Mouse (Mus musculus): ENCODE data around the gene Lyl1. TPM values are rescaled to one million over a fixed set of nuclear protein-coding genes. Genes with fewer than 3 reads are reported as not detected.

The Lyl1 gene
- polyA plus RNA-seq, 1 experiment, result 0.04 TPM

DNA sequence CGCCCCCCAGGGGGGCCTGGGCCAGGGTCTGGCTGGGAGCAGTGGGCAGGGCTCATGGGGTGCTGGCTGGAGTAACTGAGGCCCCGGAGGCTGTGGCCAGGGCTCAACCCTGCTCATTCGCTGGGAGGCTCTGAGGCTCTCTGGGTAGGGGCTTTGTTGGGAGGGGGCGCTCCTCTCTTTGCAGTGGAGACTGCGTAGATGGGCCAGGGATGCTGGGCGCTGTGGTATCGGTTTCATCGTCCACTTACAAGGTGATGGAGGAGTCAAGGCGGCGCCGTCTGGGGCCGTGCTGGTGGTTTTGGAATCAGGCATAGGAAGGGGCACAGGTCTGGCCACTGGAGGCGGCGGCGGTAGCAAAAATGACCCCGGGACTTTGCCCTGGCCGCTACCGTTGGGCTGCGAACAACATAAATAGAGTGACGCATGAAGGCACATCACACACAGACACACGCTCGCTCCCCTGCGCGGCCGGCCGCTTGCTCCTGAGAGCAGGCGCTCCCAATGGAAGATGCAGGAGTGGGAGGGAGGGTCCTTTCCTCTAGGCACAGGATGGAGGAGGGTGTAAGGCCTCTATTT, 14.7 kb downstream of the Lyl1 start:
- TF ChIP-seq MAX (IDR thresholded peaks at IDR 0.05) (no peak), MYOD1 (IDR thresholded peaks at IDR 0.05; ENCODE audit: control insufficient read depth, insufficient read length, low read depth) (no peak), CTCF (IDR thresholded peaks at IDR 0.05; ENCODE audit: control insufficient read depth, insufficient read depth, insufficient read length) (no peak), FOSL1 (IDR thresholded peaks at IDR 0.05; ENCODE audit: insufficient read depth, low read length, poor library complexity, severe bottlenecking) (no peak), MYOG (IDR thresholded peaks at IDR 0.05; ENCODE audit: control insufficient read depth, extremely low read depth, insufficient read length) (no peak), USF1 (IDR thresholded peaks at IDR 0.05; ENCODE audit: low read depth) (no peak), CEBPB (IDR thresholded peaks at IDR 0.05; ENCODE audit: low read depth) (no peak)
- no peaks in the 10 kb centered on the region for H3K27me3 ChIP-seq (ENCODE audit: control insufficient read depth, insufficient read depth, insufficient read length)

DNA sequence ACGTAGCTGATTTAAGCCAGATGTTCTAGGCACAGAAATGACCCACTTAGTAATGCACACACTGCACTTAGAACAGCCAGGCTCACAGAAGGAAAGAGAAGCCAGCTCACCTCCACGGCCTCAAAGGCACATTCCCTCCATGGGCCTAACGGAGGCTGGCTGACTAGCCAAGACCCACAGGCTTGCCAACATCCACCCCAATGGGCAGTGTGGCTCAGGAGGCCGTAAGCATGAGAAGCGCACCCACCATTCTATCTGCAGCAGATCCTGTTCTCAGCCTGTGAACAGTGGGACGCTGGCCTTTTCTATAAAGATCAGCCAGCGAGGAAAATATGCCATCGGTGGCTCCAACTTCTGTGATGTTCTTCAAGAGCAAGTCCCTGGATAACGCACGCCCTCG, 15.5 kb downstream of the Lyl1 start:
- Histone ChIP-seq H3K79me2 (ENCODE audit: control insufficient read depth, insufficient read depth) (no peaks in the 10 kb centered on the region), H3K79me3 (ENCODE audit: low read depth) (no peaks in the 10 kb centered on the region), H3K27me3 (ENCODE audit: control insufficient read depth, insufficient read depth, insufficient read length) (no peaks in the 10 kb centered on the region), H3ac (ENCODE audit: control insufficient read depth, insufficient read length, low read depth) (no peak overlapping the region), H3K36me3 (ENCODE audit: control insufficient read depth, insufficient read depth) (peaks cover 62% of the 10 kb centered on the region), H3K4me3 (ENCODE audit: insufficient read depth, poor library complexity, severe bottlenecking) (no peak overlapping the region)
- TF ChIP-seq MAX (IDR thresholded peaks at IDR 0.05) (no peak), MYOD1 (IDR thresholded peaks at IDR 0.05; ENCODE audit: control insufficient read depth, insufficient read length, low read depth) (no peak), USF1 (IDR thresholded peaks at IDR 0.05; ENCODE audit: low read depth) (no peak), FOSL1 (IDR thresholded peaks at IDR 0.05; ENCODE audit: insufficient read depth, low read length, poor library complexity, severe bottlenecking) (no peak), CEBPB (IDR thresholded peaks at IDR 0.05; ENCODE audit: low read depth) (no peak), MYOG (IDR thresholded peaks at IDR 0.05; ENCODE audit: control insufficient read depth, extremely low read depth, insufficient read length) (no peak), CTCF (IDR thresholded peaks at IDR 0.05; ENCODE audit: control insufficient read depth, insufficient read depth, insufficient read length) (no peak)

More for the DNA sequence above, 14.7 kb downstream of the Lyl1 start:
- no peaks in the 10 kb centered on the region for H3K79me3 ChIP-seq (ENCODE audit: low read depth)
- no peak overlapping the region for H3K4me3 ChIP-seq (ENCODE audit: insufficient read depth, poor library complexity, severe bottlenecking)
- no peak overlapping the region for H3ac ChIP-seq (ENCODE audit: control insufficient read depth, insufficient read length, low read depth)
- H3K79me2 ChIP-seq (ENCODE audit: control insufficient read depth, insufficient read depth), result no peaks in the 10 kb centered on the region
- peaks cover 58% of the 10 kb centered on the region for H3K36me3 ChIP-seq (ENCODE audit: control insufficient read depth, insufficient read depth)

DNA sequence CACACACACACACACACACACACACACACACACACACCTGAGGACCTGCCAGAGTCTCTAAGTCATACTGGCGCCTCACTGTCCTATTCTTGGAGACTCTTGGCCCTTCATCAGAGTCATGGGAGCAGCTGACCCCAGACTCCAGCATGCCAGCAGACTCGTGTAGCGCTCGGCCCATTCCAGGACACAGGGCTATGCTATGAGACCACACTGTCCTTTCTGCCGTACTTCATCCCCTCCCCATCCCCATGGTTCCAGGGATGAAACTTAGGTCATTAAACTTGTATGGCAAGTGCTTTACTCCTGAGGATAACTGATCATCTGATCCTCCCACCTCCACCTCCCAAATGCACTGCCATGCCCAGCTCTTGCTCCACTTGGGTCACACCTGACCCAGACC, 17.2 kb downstream of the Lyl1 start:
- Histone ChIP-seq H3ac (ENCODE audit: control insufficient read depth, insufficient read length, low read depth) (no peak overlapping the region), H3K36me3 (ENCODE audit: control insufficient read depth, insufficient read depth) (peaks cover 60% of the 10 kb centered on the region), H3K4me3 (ENCODE audit: insufficient read depth, poor library complexity, severe bottlenecking) (no peak overlapping the region), H3K27me3 (ENCODE audit: control insufficient read depth, insufficient read depth, insufficient read length) (no peaks in the 10 kb centered on the region), H3K79me2 (ENCODE audit: control insufficient read depth, insufficient read depth) (peaks cover 4% of the 10 kb centered on the region), H3K79me3 (ENCODE audit: low read depth) (no peaks in the 10 kb centered on the region)
- TF ChIP-seq FOSL1 (IDR thresholded peaks at IDR 0.05; ENCODE audit: insufficient read depth, low read length, poor library complexity, severe bottlenecking) (no peak), MYOG (IDR thresholded peaks at IDR 0.05; ENCODE audit: control insufficient read depth, extremely low read depth, insufficient read length) (no peak), USF1 (IDR thresholded peaks at IDR 0.05; ENCODE audit: low read depth) (no peak), MAX (IDR thresholded peaks at IDR 0.05) (no peak), CEBPB (IDR thresholded peaks at IDR 0.05; ENCODE audit: low read depth) (no peak), MYOD1 (IDR thresholded peaks at IDR 0.05; ENCODE audit: control insufficient read depth, insufficient read length, low read depth) (no peak), CTCF (IDR thresholded peaks at IDR 0.05; ENCODE audit: control insufficient read depth, insufficient read depth, insufficient read length) (no peak)

DNA sequence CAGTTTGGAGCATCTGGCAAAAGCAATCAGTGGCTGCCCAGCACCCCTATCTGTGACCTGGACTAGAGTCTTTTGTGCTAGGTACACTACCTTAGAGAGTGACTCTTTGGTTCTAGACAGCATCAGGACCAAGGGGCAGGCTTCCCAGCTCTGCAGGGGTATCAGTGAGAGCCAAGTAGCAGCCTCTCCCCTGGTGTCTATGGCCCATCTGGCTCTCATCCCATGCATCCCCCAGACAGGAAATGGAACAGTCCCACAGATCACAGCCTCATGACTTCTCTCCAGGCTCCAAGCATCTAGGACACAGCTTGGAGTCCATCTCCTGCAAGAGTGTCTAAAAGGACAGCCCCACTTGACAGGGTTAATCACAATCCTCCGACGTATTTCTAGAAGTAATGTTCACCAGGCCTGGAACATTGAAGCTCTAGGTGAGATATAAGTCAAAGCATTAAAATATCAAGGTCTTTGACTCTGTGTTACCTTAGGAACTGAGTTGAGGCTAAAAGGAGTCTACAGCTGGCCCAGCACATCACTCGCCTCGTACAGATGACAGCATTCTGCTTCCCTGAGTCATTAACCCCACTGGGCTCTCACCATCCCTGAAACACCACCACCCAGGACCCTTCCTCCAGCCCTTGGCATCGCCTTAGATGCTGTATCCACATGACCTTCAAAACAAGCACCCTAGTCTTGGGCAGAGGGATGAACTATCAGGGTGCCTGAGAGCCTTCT, 17.9 kb downstream of the Lyl1 start:
- Histone ChIP-seq H3K4me3 (ENCODE audit: insufficient read depth, poor library complexity, severe bottlenecking) (no peak overlapping the region), H3ac (ENCODE audit: control insufficient read depth, insufficient read length, low read depth) (no peak overlapping the region), H3K36me3 (ENCODE audit: control insufficient read depth, insufficient read depth) (peaks cover 58% of the 10 kb centered on the region), H3K79me2 (ENCODE audit: control insufficient read depth, insufficient read depth) (peaks cover 4% of the 10 kb centered on the region), H3K79me3 (ENCODE audit: low read depth) (no peaks in the 10 kb centered on the region), H3K27me3 (ENCODE audit: control insufficient read depth, insufficient read depth, insufficient read length) (no peaks in the 10 kb centered on the region)
- no peak for TF ChIP-seq MAX (IDR thresholded peaks at IDR 0.05)
- no peak for TF ChIP-seq CEBPB (IDR thresholded peaks at IDR 0.05; ENCODE audit: low read depth)
- no peak for TF ChIP-seq CTCF (IDR thresholded peaks at IDR 0.05; ENCODE audit: control insufficient read depth, insufficient read depth, insufficient read length)
- no peak for TF ChIP-seq FOSL1 (IDR thresholded peaks at IDR 0.05; ENCODE audit: insufficient read depth, low read length, poor library complexity, severe bottlenecking)
- TF ChIP-seq MYOG (IDR thresholded peaks at IDR 0.05; ENCODE audit: control insufficient read depth, extremely low read depth, insufficient read length), result no peak
- no peak for TF ChIP-seq USF1 (IDR thresholded peaks at IDR 0.05; ENCODE audit: low read depth)
- TF ChIP-seq MYOD1 (IDR thresholded peaks at IDR 0.05; ENCODE audit: control insufficient read depth, insufficient read length, low read depth), result peak; percentile 83

DNA sequence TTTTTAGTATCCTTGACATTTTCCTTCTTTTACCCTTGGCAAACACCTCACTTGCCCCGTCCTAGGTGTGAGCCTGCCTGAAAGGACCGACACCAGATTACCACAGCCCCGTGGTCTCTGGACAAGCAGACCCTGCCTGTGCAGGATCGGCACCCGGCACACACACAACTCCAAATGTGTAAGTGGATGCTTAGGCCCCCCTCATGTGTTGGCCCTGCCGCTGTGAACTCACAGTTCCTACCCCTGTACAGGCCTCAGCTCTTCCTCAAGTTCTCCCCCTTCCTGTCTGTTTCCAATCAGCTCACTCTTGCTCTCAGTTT, 21.2 kb downstream of the Lyl1 start:
- Histone ChIP-seq H3ac (ENCODE audit: control insufficient read depth, insufficient read length, low read depth) (peak overlapping the region; percentile 49), H3K27me3 (ENCODE audit: control insufficient read depth, insufficient read depth, insufficient read length) (no peaks in the 10 kb centered on the region), H3K36me3 (ENCODE audit: control insufficient read depth, insufficient read depth) (peaks cover 76% of the 10 kb centered on the region), H3K4me3 (ENCODE audit: insufficient read depth, poor library complexity, severe bottlenecking) (no peak overlapping the region), H3K79me2 (ENCODE audit: control insufficient read depth, insufficient read depth) (peaks cover 12% of the 10 kb centered on the region), H3K79me3 (ENCODE audit: low read depth) (no peaks in the 10 kb centered on the region)
- TF ChIP-seq CTCF (IDR thresholded peaks at IDR 0.05; ENCODE audit: control insufficient read depth, insufficient read depth, insufficient read length), result no peak
- TF ChIP-seq FOSL1 (IDR thresholded peaks at IDR 0.05; ENCODE audit: insufficient read depth, low read length, poor library complexity, severe bottlenecking), result no peak
- no peak for TF ChIP-seq CEBPB (IDR thresholded peaks at IDR 0.05; ENCODE audit: low read depth)
- no peak for TF ChIP-seq MYOG (IDR thresholded peaks at IDR 0.05; ENCODE audit: control insufficient read depth, extremely low read depth, insufficient read length)
- TF ChIP-seq USF1 (IDR thresholded peaks at IDR 0.05; ENCODE audit: low read depth), result no peak
- TF ChIP-seq MAX (IDR thresholded peaks at IDR 0.05), result no peak
- no peak for TF ChIP-seq MYOD1 (IDR thresholded peaks at IDR 0.05; ENCODE audit: control insufficient read depth, insufficient read length, low read depth)

Data from C2C12 (cell line).